Mouse (Mus musculus) stomach, embryonic 16.5 days (tissue): ENCODE measurements at regions not wholly inside any gene's neighbourhood (a gene's known extent, or its start where the extent isn't known, plus 50 kb on each side); places are given as distances from the start of the nearest gene placed in this dataset.

ENCODE experiments used
- ATAC-seq: fragments of 200-750 bp; cut with Nextera tagmentation; 2 replicates; pipeline ENCODE4 v1.8.0; 2017; ENCODE audit warnings: moderate number of reproducible peaks, moderate TSS enrichment; ENCODE audit not compliant: insufficient read depth, low FRiP score
- H3K27ac ChIP-seq: fragments of 300-500 bp; sonication (generic); 2 replicates; pipeline ENCODE4 v1.5.1; 2014; ENCODE audit warnings: low read length
- H3K27me3 ChIP-seq: fragments of 300-500 bp; sonication (generic); 2 replicates; pipeline ENCODE4 v1.6.1; 2014; ENCODE audit warnings: low read length, control low read depth, mixed read lengths; ENCODE audit not compliant: control insufficient read depth, insufficient read depth
- H3K36me3 ChIP-seq: fragments of 300-500 bp; sonication (generic); 2 replicates; pipeline ENCODE4 v1.6.1; 2014; ENCODE audit warnings: low read length; ENCODE audit not compliant: control insufficient read depth, insufficient read depth
- H3K4me1 ChIP-seq: fragments of 300-500 bp; sonication (generic); 2 replicates; pipeline ENCODE4 v1.6.1; 2014; ENCODE audit warnings: low read length, control low read depth, mixed read lengths; ENCODE audit not compliant: control insufficient read depth, insufficient read depth
- H3K4me2 ChIP-seq: fragments of 300-500 bp; sonication (generic); 2 replicates; pipeline ENCODE4 v1.6.1; 2014; ENCODE audit warnings: low read depth, low read length, mixed read lengths
- H3K4me3 ChIP-seq: fragments of 300-500 bp; sonication (generic); replicated peaks from 2 replicates; pipeline ENCODE4 v1.5.1; 2014; ENCODE audit warnings: mild to moderate bottlenecking, low read length
- H3K9ac ChIP-seq: fragments of 300-500 bp; sonication (generic); 2 replicates; pipeline ENCODE4 v1.6.1; 2014; ENCODE audit warnings: low read length
- H3K9me3 ChIP-seq: fragments of 300-500 bp; sonication (generic); replicated peaks from 2 replicates; pipeline ENCODE4 v1.6.1; 2016; ENCODE audit warnings: low read length, control low read depth; ENCODE audit not compliant: control insufficient read depth
- WGBS: fragments of 180-500 bp; shearing (Covaris S2); extraction: QIAGEN DNeasy Blood & Tissue Kit; methylation state at CpG from one replicate; pipeline ENCODE4 v1.1.7; 2014; 5-methylcytosine and 5-hydroxymethylcytosine counted together

DNA sequence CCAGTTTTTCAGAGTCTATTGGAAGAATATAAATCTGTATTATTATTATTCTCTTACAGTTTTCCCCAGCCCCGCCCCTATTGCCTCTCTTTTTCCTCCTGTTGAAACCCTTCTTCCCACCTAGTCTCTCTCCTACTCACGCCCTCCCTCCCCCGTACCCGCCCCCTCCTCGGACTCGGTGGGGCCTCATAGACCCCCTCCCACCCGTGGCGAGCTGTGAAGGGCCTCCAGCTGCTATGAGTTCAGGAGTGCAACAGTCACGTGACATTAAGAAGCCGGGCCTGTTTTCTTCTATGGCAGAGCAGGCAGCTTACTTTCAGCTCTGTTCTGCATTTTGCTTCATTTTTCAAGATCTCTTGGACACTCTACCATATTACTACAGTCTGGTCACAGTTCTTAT is 139.8 kb downstream of the Icos start:
- Histone ChIP-seq H3K27ac (no peak overlapping the region), H3K9ac (no peak overlapping the region)

DNA sequence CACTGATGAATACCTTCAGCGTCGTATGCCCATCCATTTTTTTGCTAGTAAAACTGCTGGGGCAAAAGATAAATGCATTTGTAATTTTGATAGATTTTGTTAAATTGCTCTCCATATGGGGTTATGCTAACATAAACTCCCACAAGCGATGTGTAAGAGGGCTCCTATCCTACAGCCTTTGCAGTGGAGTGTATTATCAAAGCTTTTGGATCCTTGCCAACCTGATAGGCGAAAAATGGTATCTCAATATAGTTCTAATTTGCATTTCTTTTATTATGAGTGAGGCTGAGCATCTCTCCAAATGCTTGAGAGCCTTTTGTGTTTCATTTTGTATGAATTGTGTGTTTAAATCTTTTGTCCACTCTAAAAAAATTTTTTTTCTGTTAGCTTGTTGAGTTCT is 140.3 kb downstream of the Icos start:
- no peak for ATAC-seq
- no peak overlapping the region for H3K4me2 ChIP-seq
- H3K9ac ChIP-seq: no peak overlapping the region
- WGBS: 53% methylated on average over 4 of the region's 4 CpGs
- H3K36me3 ChIP-seq: no peaks in the 10 kb centered on the region
- H3K27me3 ChIP-seq: no peaks in the 10 kb centered on the region
- no peak overlapping the region for H3K27ac ChIP-seq
- no peak overlapping the region for H3K4me3 ChIP-seq
- H3K9me3 ChIP-seq: no peaks in the 10 kb centered on the region
- H3K4me1 ChIP-seq: no peaks in the 10 kb centered on the region

More for the DNA sequence above, 139.8 kb downstream of the Icos start:
- H3K4me3 ChIP-seq: no peak overlapping the region
- 34% methylated on average over 10 of the region's 10 CpGs for WGBS
- no peaks in the 10 kb centered on the region for H3K36me3 ChIP-seq
- H3K27me3 ChIP-seq: no peaks in the 10 kb centered on the region
- no peak; the same call in 1 of the 2 replicates for ATAC-seq
- no peaks in the 10 kb centered on the region for H3K9me3 ChIP-seq
- 0 out of 2 replicates have a peak overlapping the region, but pooled peaks have one; percentile 15 for H3K4me2 ChIP-seq
- H3K4me1 ChIP-seq: no peaks in the 10 kb centered on the region

DNA sequence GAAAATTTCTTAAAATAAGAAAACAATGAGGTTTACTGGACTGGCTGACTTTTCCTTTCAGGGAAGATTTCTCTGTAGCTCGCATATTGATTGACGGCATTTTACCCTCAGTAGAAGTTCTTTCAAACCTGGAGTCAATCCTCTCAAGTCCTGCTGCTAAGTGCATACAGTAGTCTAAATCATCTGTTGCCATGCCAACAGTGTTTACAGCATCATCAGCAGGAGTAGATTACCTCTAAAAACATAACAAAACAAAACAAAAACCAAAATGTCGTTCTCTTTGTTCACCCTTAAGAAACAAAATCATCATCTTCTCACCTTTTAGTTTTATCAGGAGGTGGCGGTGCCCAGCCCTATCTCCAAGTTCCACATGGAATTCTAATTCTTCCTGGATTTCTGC is 143.8 kb downstream of the Icos start:
- no peak overlapping the region for H3K9ac ChIP-seq
- no peak overlapping the region for H3K4me2 ChIP-seq
- H3K27me3 ChIP-seq: no peaks in the 10 kb centered on the region
- H3K9me3 ChIP-seq: no peaks in the 10 kb centered on the region
- no peak overlapping the region for H3K27ac ChIP-seq
- H3K36me3 ChIP-seq: no peaks in the 10 kb centered on the region
- no peaks in the 10 kb centered on the region for H3K4me1 ChIP-seq
- WGBS: 72% methylated on average over 4 of the region's 4 CpGs
- no peak for ATAC-seq
- H3K4me3 ChIP-seq: no peak overlapping the region

DNA sequence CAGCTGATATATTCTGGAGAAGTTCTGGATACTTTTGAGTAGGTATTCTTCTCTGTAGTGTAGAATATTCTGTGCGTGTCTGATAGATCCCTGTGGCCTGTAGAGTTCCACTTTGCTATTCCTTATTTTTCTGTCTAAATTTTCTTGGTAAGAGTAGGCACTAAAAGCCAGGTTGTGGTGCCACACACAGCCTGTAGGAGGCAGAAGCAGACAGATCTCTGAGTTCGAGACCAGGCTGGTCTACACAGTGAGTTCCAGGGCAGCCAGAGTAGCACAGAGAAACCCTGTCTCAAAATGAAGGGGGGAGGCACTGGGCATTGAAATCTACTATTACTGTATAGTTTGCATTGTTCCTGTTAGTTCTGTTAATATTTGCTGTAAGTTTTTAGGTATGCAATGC is 147.4 kb downstream of the Icos start:
- no peak overlapping the region for H3K4me3 ChIP-seq
- no peak overlapping the region for H3K27ac ChIP-seq
- H3K4me2 ChIP-seq: no peak overlapping the region
- ATAC-seq: no peak
- no peaks in the 10 kb centered on the region for H3K27me3 ChIP-seq
- H3K9ac ChIP-seq: no peak overlapping the region
- H3K4me1 ChIP-seq: no peaks in the 10 kb centered on the region
- no peaks in the 10 kb centered on the region for H3K9me3 ChIP-seq
- no peaks in the 10 kb centered on the region for H3K36me3 ChIP-seq
- 91% methylated on average over 2 of the region's 2 CpGs for WGBS

DNA sequence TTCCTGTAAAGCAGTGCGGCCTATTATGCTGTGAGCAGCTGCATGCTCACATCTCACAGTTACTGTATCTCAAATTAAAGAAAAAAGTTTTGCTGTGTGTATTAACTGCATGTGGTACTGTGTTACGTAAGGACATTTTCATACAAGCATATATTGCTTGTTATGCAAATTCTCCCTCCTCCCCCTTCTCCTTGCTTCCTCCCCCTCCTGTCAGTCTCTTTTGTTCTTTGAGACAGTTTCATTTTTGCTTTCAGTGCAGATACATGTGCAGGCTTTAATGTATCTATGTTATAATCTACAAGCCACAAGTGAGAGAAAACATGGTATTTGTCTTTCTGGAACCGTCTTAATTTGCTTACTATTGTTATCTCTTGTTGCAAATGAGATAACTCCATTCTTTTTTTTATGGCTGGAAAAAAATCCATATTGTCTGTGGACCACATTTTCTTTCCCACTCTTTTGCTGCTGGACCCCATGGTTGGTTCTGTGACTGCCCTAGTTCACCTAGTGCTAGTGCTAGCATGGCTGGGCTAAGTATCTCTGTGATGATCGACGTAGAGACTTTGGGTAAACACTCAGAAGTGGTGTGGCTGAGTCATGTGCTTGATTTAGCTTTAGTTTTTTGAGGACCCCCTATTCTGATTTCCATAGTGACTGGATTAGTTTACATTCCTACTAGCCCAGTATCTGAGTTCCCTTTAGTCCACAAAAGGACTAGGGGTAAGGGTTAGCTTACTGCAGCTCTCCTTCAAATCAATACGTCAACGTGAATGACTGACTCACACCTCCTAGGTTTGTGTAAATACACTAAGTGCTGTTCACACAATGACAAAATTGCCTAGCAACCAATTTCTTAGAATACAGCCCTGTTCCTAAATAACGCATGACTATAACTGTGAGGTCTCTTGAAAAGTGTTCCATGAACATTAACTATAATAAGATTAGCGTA is 158.1 kb downstream of the Icos start:
- WGBS: 58% methylated on average over 9 of the region's 9 CpGs
- Histone ChIP-seq H3K36me3 (no peaks in the 10 kb centered on the region), H3K9ac (no peak overlapping the region), H3K9me3 (no peaks in the 10 kb centered on the region), H3K4me1 (peaks cover 20% of the 10 kb centered on the region), H3K4me3 (no peak overlapping the region), H3K4me2 (no peak overlapping the region), H3K27ac (no peak overlapping the region), H3K27me3 (no peaks in the 10 kb centered on the region)
- peak; percentile 87 for ATAC-seq

DNA sequence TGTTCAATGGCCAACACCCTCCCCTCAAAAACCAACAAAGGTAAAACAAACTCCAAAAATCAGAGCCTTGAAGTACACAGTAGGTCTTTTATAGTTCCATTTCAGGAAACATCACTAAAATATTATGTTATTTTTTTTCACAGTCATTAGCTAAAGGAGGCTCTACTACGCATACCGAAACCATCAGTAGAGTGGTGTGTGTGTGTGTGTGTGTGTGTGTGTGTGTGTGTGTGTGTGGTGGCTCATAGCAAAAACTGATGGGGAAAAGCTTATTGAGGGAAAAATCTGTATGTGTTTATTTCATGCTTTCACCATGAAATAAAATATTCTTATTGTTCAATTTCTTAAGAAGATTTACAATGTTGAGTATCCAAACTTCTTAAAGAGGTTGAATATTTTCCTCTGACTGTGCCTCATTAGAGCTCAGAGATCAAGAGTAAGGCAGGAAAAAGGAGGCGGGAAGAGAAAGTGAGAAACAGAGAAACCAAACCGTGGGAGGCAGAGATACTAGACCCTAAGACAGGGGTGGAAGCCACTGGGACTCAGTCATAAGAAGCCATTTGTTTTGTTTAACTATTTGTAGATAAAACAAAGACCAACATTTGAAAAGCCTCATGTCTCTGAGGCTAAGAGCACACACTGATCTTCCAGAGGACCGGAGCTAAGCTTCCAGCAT is 159.6 kb downstream of the Icos start:
- peaks cover 29% of the 10 kb centered on the region for H3K4me1 ChIP-seq
- no peak overlapping the region for H3K9ac ChIP-seq
- H3K27me3 ChIP-seq: no peaks in the 10 kb centered on the region
- H3K36me3 ChIP-seq: no peaks in the 10 kb centered on the region
- H3K27ac ChIP-seq: no peak overlapping the region
- no peak for ATAC-seq
- no peak overlapping the region for H3K4me2 ChIP-seq
- 66% methylated on average over 5 of the region's 5 CpGs for WGBS
- H3K4me3 ChIP-seq: no peak overlapping the region
- no peaks in the 10 kb centered on the region for H3K9me3 ChIP-seq

DNA sequence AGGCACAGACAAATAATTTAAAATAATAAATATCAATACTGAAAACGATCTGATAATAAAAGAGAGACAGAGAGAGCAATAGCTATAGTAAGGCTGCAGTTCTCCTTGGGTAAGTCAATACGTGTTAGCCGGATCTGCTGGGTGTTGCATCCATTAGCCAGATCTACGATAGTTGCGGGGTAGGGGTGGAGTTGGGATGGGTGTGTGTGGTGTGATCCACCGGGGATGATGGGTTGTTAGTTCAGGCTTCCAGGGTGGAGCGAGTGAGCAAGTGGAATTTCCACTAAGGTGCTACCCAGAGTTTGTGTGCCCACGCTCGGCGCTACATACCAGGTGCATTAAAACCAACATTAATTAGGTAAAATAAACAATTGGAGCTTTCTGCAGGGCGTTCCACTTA is 160.2 kb downstream of the Icos start:
- no peak for ATAC-seq
- Histone ChIP-seq H3K9me3 (no peaks in the 10 kb centered on the region), H3K4me1 (peaks cover 34% of the 10 kb centered on the region), H3K27ac (no peak overlapping the region), H3K4me2 (no peak overlapping the region), H3K4me3 (no peak overlapping the region), H3K36me3 (no peaks in the 10 kb centered on the region), H3K27me3 (no peaks in the 10 kb centered on the region), H3K9ac (no peak overlapping the region)
- WGBS: 54% methylated on average over 11 of the region's 11 CpGs

DNA sequence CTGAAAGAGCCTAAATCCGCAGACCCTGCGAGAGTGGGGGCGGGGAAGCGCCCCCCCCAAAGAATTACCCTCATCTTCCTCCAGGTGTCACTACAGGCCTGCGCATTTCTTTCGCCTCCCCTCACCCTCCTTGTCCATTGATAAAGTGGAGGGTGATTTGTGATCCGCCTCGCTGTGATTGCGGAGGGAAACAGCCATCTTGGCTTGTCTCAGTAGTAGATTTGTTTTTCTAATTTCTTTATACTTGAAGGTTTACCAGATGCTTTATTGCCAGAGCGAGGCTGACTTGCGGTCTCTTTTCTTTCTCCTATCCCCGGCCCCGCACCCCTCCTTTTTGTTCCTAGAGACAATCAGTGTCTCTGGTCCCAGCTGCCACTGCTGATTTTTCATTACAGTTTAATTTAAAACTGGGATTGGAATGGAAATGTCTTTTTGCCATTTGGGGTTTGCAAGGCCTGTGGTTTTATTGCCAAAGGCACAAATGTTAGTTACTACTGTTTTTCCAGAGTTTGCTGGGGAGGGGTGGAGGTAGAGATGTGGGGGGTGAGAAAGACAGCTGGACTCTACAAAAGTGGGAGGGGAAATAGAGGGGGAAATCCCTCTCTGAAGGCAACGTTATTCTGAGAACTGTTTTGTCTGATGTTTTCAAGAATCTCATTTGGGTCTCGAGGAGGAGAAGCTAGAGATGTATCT is 161.7 kb downstream of the Icos start:
- WGBS: 14% methylated on average over 15 of the region's 15 CpGs
- ATAC-seq: no peak
- Histone ChIP-seq H3K4me3 (peak overlapping the region; percentile 24; the same call in 1 of the 2 replicates), H3K4me2 (peak overlapping the region; percentile 47), H3K9me3 (no peaks in the 10 kb centered on the region), H3K4me1 (peaks cover 44% of the 10 kb centered on the region), H3K9ac (peak overlapping the region; percentile 52; the same call in 1 of the 2 replicates), H3K27ac (no peak overlapping the region; the same call in 1 of the 2 replicates), H3K27me3 (no peaks in the 10 kb centered on the region), H3K36me3 (no peaks in the 10 kb centered on the region)
